Mouse (Mus musculus) CH12.LX (cell line): ENCODE data around the gene Pde8b. TPM values are rescaled to one million over a fixed set of nuclear protein-coding genes. Genes with fewer than 3 reads are reported as not detected.

Source experiments
- DNase-seq: peaks from one replicate; pipeline ENCODE4 v3.0.0-alpha.2; 2013; ENCODE audit errors: extremely low read depth
- H3K27ac ChIP-seq: 2 replicates; pipeline ENCODE4 v1.5.1; 2012; ENCODE audit warnings: low read depth, mild to moderate bottlenecking, control low read depth, moderate library complexity; ENCODE audit not compliant: insufficient read depth
- H3K27me3 ChIP-seq: replicated peaks from 2 replicates; pipeline ENCODE3; 2012; ENCODE audit warnings: inconsistent platforms
- H3K36me3 ChIP-seq, 2 experiments: replicated peaks in 1 of 2; 2 replicates each; pipeline versions ENCODE3 to v1.6.1; 2012; ENCODE audit warnings: inconsistent platforms in 1 of 2, low read length in 1 of 2, mild to moderate bottlenecking in 1 of 2, mixed read lengths in 1 of 2, moderate library complexity in 1 of 2; ENCODE audit not compliant: control insufficient read depth in 1 of 2, insufficient read depth in 1 of 2
- H3K4me1 ChIP-seq, 2 experiments: 2 replicates each; pipeline ENCODE4 v1.6.1; 2012; ENCODE audit warnings: inconsistent platforms in 1 of 2, moderate library complexity in 1 of 2; ENCODE audit not compliant: insufficient read depth in 2 of 2, control insufficient read depth in 1 of 2
- H3K4me2 ChIP-seq: 2 replicates; pipeline ENCODE4 v1.6.1; 2012; ENCODE audit warnings: low read depth, mild to moderate bottlenecking, control low read depth; ENCODE audit not compliant: poor library complexity, insufficient read depth, severe bottlenecking
- H3K4me3 ChIP-seq, 3 experiments: fragments of 150-350 bp in 1 of 3; sonication (generic) in 1 of 3; replicated peaks in 1 of 3; 2 replicates each; pipeline versions ENCODE3 to v1.5.1; 2011 to 2012; ENCODE audit warnings: low read depth in 2 of 3, low read length in 2 of 3, mild to moderate bottlenecking in 2 of 3, moderate library complexity in 2 of 3, control low read depth in 1 of 3, improper control_type of control experiment in 1 of 3, inconsistent platforms in 1 of 3, mixed read lengths in 1 of 3; ENCODE audit not compliant: poor library complexity in 1 of 3
- H3K79me2 ChIP-seq: replicated peaks from 2 replicates; pipeline ENCODE4 v1.6.1; 2012; ENCODE audit warnings: mild to moderate bottlenecking, moderate library complexity; ENCODE audit not compliant: control insufficient read depth, poor library complexity, insufficient read depth, severe bottlenecking; ENCODE audit errors: extremely low read depth
- H3K9ac ChIP-seq: 2 replicates; pipeline ENCODE4 v1.6.1; 2012; ENCODE audit warnings: low read depth, mild to moderate bottlenecking, control low read depth, moderate library complexity; ENCODE audit not compliant: insufficient read depth
- H3K9me3 ChIP-seq: replicated peaks from 2 replicates; pipeline ENCODE3; 2012; ENCODE audit warnings: low read length, inconsistent platforms, mixed read lengths
- BHLHE40 ChIP-seq: IDR thresholded peaks from 2 replicates; pipeline ENCODE4 v1.6.1; 2011; ENCODE audit warnings: mild to moderate bottlenecking, low read depth, low read length, improper control_type of control experiment
- CHD2 ChIP-seq: IDR thresholded peaks from 2 replicates; pipeline ENCODE4 v1.6.1; 2011; ENCODE audit warnings: low read length, improper control_type of control experiment
- EP300 ChIP-seq: IDR thresholded peaks from 2 replicates; pipeline ENCODE4 v1.6.1; 2011; ENCODE audit warnings: low read length, improper control_type of control experiment
- IRF4 ChIP-seq: IDR thresholded peaks from 2 replicates; pipeline ENCODE4 v1.6.1; 2014; ENCODE audit warnings: low read depth, mild to moderate bottlenecking, inconsistent platforms, low read length, improper control_type of control experiment
- JUN ChIP-seq: IDR thresholded peaks from 2 replicates; pipeline ENCODE4 v1.6.1; 2011; ENCODE audit warnings: low read depth, mild to moderate bottlenecking, low read length, improper control_type of control experiment, moderate library complexity; ENCODE audit not compliant: insufficient read depth
- JUND ChIP-seq: conservative IDR thresholded peaks from 2 replicates; pipeline ENCODE4 v1.6.1; 2011; ENCODE audit warnings: low read depth, low read length, improper control_type of control experiment
- MAFK ChIP-seq: IDR thresholded peaks from 2 replicates; pipeline ENCODE4 v1.6.1; 2011; ENCODE audit warnings: low read length, improper control_type of control experiment; ENCODE audit not compliant: insufficient replicate concordance
- MYC ChIP-seq: IDR thresholded peaks from 2 replicates; pipeline ENCODE4 v1.6.1; 2011; ENCODE audit warnings: low read depth, mild to moderate bottlenecking, improper control_type of control experiment, low read length
- NELFE ChIP-seq: IDR thresholded peaks from 2 replicates; pipeline ENCODE4 v1.6.1; 2011; ENCODE audit warnings: low read depth, low read length, improper control_type of control experiment
- POLR2AphosphoS2 ChIP-seq: IDR thresholded peaks from 2 replicates; pipeline ENCODE4 v1.6.1; 2011; ENCODE audit warnings: low read depth, low read length, improper control_type of control experiment
- RAD21 ChIP-seq: IDR thresholded peaks from 2 replicates; pipeline ENCODE4 v1.6.1; 2011; ENCODE audit warnings: low read depth, mild to moderate bottlenecking, low read length, improper control_type of control experiment, moderate library complexity
- RCOR1 ChIP-seq: conservative IDR thresholded peaks from 2 replicates; pipeline ENCODE4 v1.6.1; 2012; ENCODE audit warnings: low read depth, mild to moderate bottlenecking, inconsistent platforms, low read length, improper control_type of control experiment
- SMC3 ChIP-seq: IDR thresholded peaks from 2 replicates; pipeline ENCODE4 v1.6.1; 2011; ENCODE audit warnings: low read depth, low read length, improper control_type of control experiment
- TBP ChIP-seq: conservative IDR thresholded peaks from 2 replicates; pipeline ENCODE4 v1.6.1; 2011; ENCODE audit warnings: low read depth, low read length, improper control_type of control experiment
- TCF12 ChIP-seq: IDR thresholded peaks from 2 replicates; pipeline ENCODE4 v1.6.1; 2014; ENCODE audit warnings: low read depth, mild to moderate bottlenecking, inconsistent platforms, low read length, improper control_type of control experiment
- USF1 ChIP-seq: IDR thresholded peaks from 2 replicates; pipeline ENCODE4 v1.6.1; 2014; ENCODE audit warnings: low read depth, mild to moderate bottlenecking, inconsistent platforms, low read length, improper control_type of control experiment
- ZC3H11A ChIP-seq: IDR thresholded peaks from 2 replicates; pipeline ENCODE4 v1.6.1; 2012; ENCODE audit warnings: low read depth, mild to moderate bottlenecking, inconsistent platforms, low read length, improper control_type of control experiment
- dilution Hi-C: fragments of 300-500 bp; cut with MboI; formaldehyde crosslinking; loops from 2 replicates; pipeline ENCODE4 v1.14.3; 2020; ENCODE audit warnings: low sequenced_read_pairs; ENCODE audit not compliant: extremely low pct_unique_long_range_greater_than_20kb, extremely low pct_ligation_motif_present
- in situ Hi-C: fragments of 300-500 bp; cut with MboI; formaldehyde crosslinking; loops from 3 replicates; pipeline ENCODE4 v1.14.3; 2019; ENCODE audit warnings: low sequenced_read_pairs, low pct_ligation_motif_present, low pct_unique_long_range_greater_than_20kb, mixed read lengths
- polyA plus RNA-seq: library from polyadenylated mRNA; unstranded; fragments of >175 nt; gene quantifications from 2 replicates; pipeline ENCODE4 v1.2.1, GENCODE M21; 2012; ENCODE audit warnings: low read depth; ENCODE audit not compliant: insufficient read length
- total RNA-seq, 2 experiments: library from RNA; depleted of rRNA; stranded (reverse); fragments of 300-350 nt in 1 of 2; fragments of >200 nt in 1 of 2; gene quantifications; 2 replicates each; pipeline ENCODE4 v1.2.3; 2012 to 2014

Pde8b gene
- total and polyA plus RNA-seq, 3 experiments = 0.25 to 2.0 (median 0.93) TPM

GRCm38 (mm10) chr13:95058885-95059284 is 191.3 kb downstream of the Pde8b start:
- Histone ChIP-seq H3K4me3 (no peak overlapping the region), H3K27ac (no peak overlapping the region), H3K36me3 (no peaks in the 10 kb centered on the region), H3K79me2 (no peaks in the 10 kb centered on the region), H3K27me3 (no peaks in the 10 kb centered on the region), H3K4me1 (peaks cover 0 to 20% of the 10 kb centered on the region in 2 experiments; a peak in 2 of 4 replicates), H3K4me2 (no peak overlapping the region), H3K9ac (no peak overlapping the region), H3K9me3 (no peaks in the 10 kb centered on the region)
- no peak for TF ChIP-seq MAFK
- TF ChIP-seq JUND = no peak
- TF ChIP-seq CHD2 = no peak
- no peak for TF ChIP-seq ZC3H11A
- TF ChIP-seq MYC = no peak
- TF ChIP-seq BHLHE40 = no peak
- no peak for TF ChIP-seq RCOR1
- DNase-seq = no peak
- dilution Hi-C loops = no loop called here
- in situ Hi-C loops = loop anchor here (25.0 kb wide), 1 partner anchor 228 kb away; no protein-coding TSS in a partner anchor

- H3K79me2 ChIP-seq = no peaks in the 10 kb centered on the region
- H3K9ac ChIP-seq = no peak overlapping the region
- no peaks in the 10 kb centered on the region for H3K36me3 ChIP-seq
- H3K4me3 ChIP-seq = no peak overlapping the region
- in situ Hi-C loops (loop anchor here (25.0 kb wide), 1 partner anchor 231 kb away; no protein-coding TSS in a partner anchor), dilution Hi-C loops (no loop called here)
- TF ChIP-seq JUN (no peak), POLR2AphosphoS2 (no peak), EP300 (no peak), RAD21 (no peak), NELFE (no peak), USF1 (no peak), TCF12 (no peak), SMC3 (no peak), TBP (no peak), MAFK (no peak), JUND (no peak), IRF4 (no peak)
- H3K4me2 ChIP-seq = no peak overlapping the region
- H3K9me3 ChIP-seq = no peaks in the 10 kb centered on the region
- no peak for DNase-seq
- H3K4me1 ChIP-seq = peaks cover 0 to 20% of the 10 kb centered on the region in 2 experiments; a peak in 2 of 4 replicates
- no peaks in the 10 kb centered on the region for H3K27me3 ChIP-seq
- H3K27ac ChIP-seq = no peak overlapping the region
These were observed 193.4 kb downstream of the Pde8b start for GRCm38 (mm10) chr13:95056501-95057280.
